Mouse (Mus musculus): ENCODE data around the gene Trim26.

- TF ChIP-seq POLR2A (IDR thresholded peaks at IDR 0.05; ENCODE audit: low read depth, low read length) (no peak), CTCF (IDR thresholded peaks at IDR 0.05; ENCODE audit: borderline replicate concordance, insufficient read depth, low read length) (no peak)
Measured at GRCm38 (mm10) chr17:36835591-36836426, 1.1 kb upstream of the Trim26 start.
